Mouse (Mus musculus): ENCODE data around the gene Mrpl11.

DNA sequence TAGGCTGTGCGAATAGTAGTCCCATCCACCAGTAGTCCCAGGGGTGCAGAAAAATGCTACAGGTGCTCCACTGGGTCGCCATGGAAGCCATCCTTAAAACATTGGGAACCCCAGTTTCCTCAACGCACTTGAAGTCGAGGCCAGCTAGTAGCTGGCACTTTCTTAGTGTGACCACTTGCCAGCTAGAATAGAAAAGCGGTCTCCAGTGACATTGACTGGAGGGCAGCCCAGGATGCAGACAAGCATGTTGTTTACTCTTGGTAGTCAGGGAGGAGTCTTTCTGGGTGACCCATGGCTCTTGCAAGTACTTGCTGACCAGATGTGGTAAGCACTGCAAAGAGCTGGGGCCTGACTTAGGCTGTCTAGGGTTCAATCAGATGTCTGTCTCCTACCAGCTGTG lies 33.2 kb upstream of the Mrpl11 start:
- TF ChIP-seq POLR2A (IDR thresholded peaks at IDR 0.05; ENCODE audit: borderline replicate concordance, extremely low read depth, low read depth, low read length): no peak
- no peak for TF ChIP-seq CTCF (IDR thresholded peaks at IDR 0.05; ENCODE audit: insufficient read depth, low read length)

Data from lung, adult 2 months (tissue).